Mouse (Mus musculus) ES-E14 (cell line): ENCODE results near the gene Efemp2. TPM values are rescaled to one million over a fixed set of nuclear protein-coding genes. Genes with fewer than 3 reads are reported as not detected.

Source experiments
- DNase-seq: peaks from one replicate; pipeline ENCODE4 v3.0.0-alpha.2; 2013; ENCODE audit warnings: low read depth, low spot score
- H3K27ac ChIP-seq: 2 replicates; pipeline ENCODE4 v1.5.1; 2012; ENCODE audit warnings: low read depth, mild to moderate bottlenecking, low read length, moderate library complexity, mixed read lengths; ENCODE audit not compliant: poor library complexity, insufficient read depth, severe bottlenecking
- H3K36me3 ChIP-seq: 2 replicates; pipeline ENCODE4 v1.6.1; 2012; ENCODE audit warnings: mild to moderate bottlenecking, low read length, moderate library complexity, mixed read lengths; ENCODE audit not compliant: control insufficient read depth, poor library complexity, insufficient read depth, severe bottlenecking
- H3K4me1 ChIP-seq, 2 experiments: fragments of 150-350 bp in 1 of 2; sonication (generic) in 1 of 2; 2 replicates each; pipeline ENCODE4 v1.6.1; 2012; ENCODE audit warnings: low read length in 2 of 2, mild to moderate bottlenecking in 1 of 2, mixed read lengths in 1 of 2; ENCODE audit not compliant: control insufficient read depth in 2 of 2, insufficient read depth in 2 of 2, poor library complexity in 1 of 2
- H3K4me3 ChIP-seq, 2 experiments: fragments of 150-350 bp in 1 of 2; sonication (generic) in 1 of 2; 2 replicates each; pipeline ENCODE4 v1.5.1; 2012; ENCODE audit warnings: low read length in 2 of 2, low read depth in 1 of 2, mild to moderate bottlenecking in 1 of 2, mixed read lengths in 1 of 2; ENCODE audit not compliant: insufficient read depth in 1 of 2, poor library complexity in 1 of 2, severe bottlenecking in 1 of 2
- H3K9ac ChIP-seq: 2 replicates; pipeline ENCODE4 v1.6.1; 2012; ENCODE audit warnings: low read depth, mild to moderate bottlenecking, low read length, mixed read lengths; ENCODE audit not compliant: poor library complexity, insufficient read depth, severe bottlenecking
- H3K9me3 ChIP-seq: fragments of 150-350 bp; sonication (generic); 2 replicates; pipeline ENCODE4 v1.6.1; 2012; ENCODE audit warnings: low read depth, mild to moderate bottlenecking, low read length; ENCODE audit not compliant: control insufficient read depth, insufficient read depth
- CHD2 ChIP-seq: IDR thresholded peaks from 2 replicates; pipeline ENCODE4 v1.6.1; 2014; ENCODE audit warnings: mild to moderate bottlenecking, low read depth, low read length, inconsistent platforms
- HCFC1 ChIP-seq: IDR thresholded peaks from 2 replicates; pipeline ENCODE4 v1.6.1; 2012; ENCODE audit warnings: low read length, inconsistent platforms, borderline replicate concordance; ENCODE audit not compliant: insufficient read depth
- MAFK ChIP-seq: IDR thresholded peaks from 2 replicates; pipeline ENCODE4 v1.6.1; 2014; ENCODE audit warnings: mild to moderate bottlenecking, low read depth, low read length, inconsistent platforms; ENCODE audit not compliant: insufficient read depth
- ZC3H11A ChIP-seq: IDR thresholded peaks from 2 replicates; pipeline ENCODE4 v1.6.1; 2012; ENCODE audit warnings: low read depth, mild to moderate bottlenecking, inconsistent platforms, low read length, borderline replicate concordance
- ZNF384 ChIP-seq: IDR thresholded peaks from 2 replicates; pipeline ENCODE4 v1.6.1; 2012; ENCODE audit warnings: low read depth, low read length, inconsistent platforms
- in situ Hi-C, 2 experiments: fragments of 600-800 bp; cut with MboI; formaldehyde crosslinking; loops; one replicate each; pipeline ENCODE4 v1.15.1; 2025; ENCODE audit warnings: low sequenced_read_pairs in 2 of 2, inconsistent platforms in 1 of 2; ENCODE audit not compliant: unreplicated experiment in 2 of 2
- total RNA-seq: library from RNA; depleted of rRNA; stranded (reverse); fragments of 300-350 nt; gene quantifications from 2 replicates; pipeline ENCODE4 v1.2.3, GENCODE M21; 2012

Gene Efemp2
- total RNA-seq, 1 experiment: 23.9 TPM

DNA sequence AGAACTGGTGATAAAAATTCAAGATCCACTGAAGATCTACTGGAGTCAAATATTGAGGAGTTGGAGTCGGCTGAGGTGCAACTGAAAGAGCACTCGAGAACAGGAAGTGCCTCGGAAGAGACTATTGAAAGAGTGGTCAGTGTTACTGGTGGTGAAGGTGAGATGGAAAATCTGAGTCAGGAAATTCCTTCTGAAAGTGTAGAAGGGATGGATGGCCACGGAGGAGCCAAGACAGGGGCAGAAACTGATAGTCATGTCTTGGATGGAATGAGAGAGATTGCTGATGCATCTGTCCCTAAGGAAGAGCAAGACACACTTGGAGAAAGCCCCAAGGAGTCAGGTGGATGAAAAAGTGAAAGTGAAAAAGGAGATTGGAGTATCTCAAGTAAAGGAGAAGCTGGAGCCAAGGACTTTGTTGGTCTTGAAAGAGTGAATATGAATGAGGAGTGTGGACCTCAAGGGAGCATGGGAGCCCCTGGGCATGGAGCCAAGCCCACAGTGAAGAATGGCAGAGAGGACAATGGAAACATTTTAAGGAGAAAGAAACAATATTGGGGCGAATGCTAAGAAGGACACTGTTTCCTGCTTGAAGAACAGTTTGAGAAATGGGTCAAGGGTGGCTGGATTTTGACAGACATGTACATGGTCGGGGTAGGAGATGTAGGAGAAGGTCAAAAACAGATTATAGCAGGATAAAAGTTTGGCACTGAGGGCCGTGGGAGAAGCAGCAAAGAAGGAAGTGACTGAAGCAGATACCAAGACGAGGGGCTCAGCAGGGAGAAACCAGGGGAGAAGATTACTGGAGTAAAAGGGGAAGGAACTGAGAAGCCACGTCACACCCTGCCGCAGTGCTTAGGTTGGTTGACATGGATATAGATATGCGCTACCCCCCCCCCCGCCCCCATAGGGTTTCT is 38.6 kb downstream of the Efemp2 start:
- no peak overlapping the region for H3K27ac ChIP-seq
- no peak for TF ChIP-seq CHD2
- no peak for TF ChIP-seq HCFC1
- no peak for TF ChIP-seq ZC3H11A
- DNase-seq: no peak
- no peak overlapping the region for H3K4me3 ChIP-seq
- in situ Hi-C loops: no loop called here
- no peak overlapping the region for H3K9ac ChIP-seq
- peaks cover 4 to 16% of the 10 kb centered on the region in 2 experiments; a peak in 3 of 4 replicates for H3K4me1 ChIP-seq
- H3K36me3 ChIP-seq: no peaks in the 10 kb centered on the region
- no peaks in the 10 kb centered on the region for H3K9me3 ChIP-seq

- Histone ChIP-seq H3K36me3 (no peaks in the 10 kb centered on the region), H3K9me3 (no peaks in the 10 kb centered on the region), H3K27ac (no peak overlapping the region), H3K9ac (no peak overlapping the region), H3K4me3 (no peak overlapping the region), H3K4me1 (peaks cover 4 to 16% of the 10 kb centered on the region in 2 experiments; a peak in 3 of 4 replicates)
- in situ Hi-C loops: no loop called here
- DNase-seq: no peak
- TF ChIP-seq ZNF384 (no peak), MAFK (no peak), CHD2 (no peak), ZC3H11A (no peak), HCFC1 (no peak)
These were observed 39.2 kb downstream of the Efemp2 start for GRCm38 (mm10) chr19:5513005-5513349.

GRCm38 (mm10) chr19:5515840-5516777 is 42.4 kb downstream of the Efemp2 start:
- no peaks in the 10 kb centered on the region for H3K9me3 ChIP-seq
- DNase-seq: no peak
- no peak overlapping the region for H3K4me3 ChIP-seq
- no peak overlapping the region for H3K9ac ChIP-seq
- peaks cover 3 to 11% of the 10 kb centered on the region in 2 experiments; a peak in 3 of 4 replicates for H3K4me1 ChIP-seq
- H3K27ac ChIP-seq: peak overlapping the region; percentile 41
- no peaks in the 10 kb centered on the region for H3K36me3 ChIP-seq
- in situ Hi-C loops: no loop called here
- no peak for TF ChIP-seq ZC3H11A
- no peak for TF ChIP-seq CHD2
- no peak for TF ChIP-seq HCFC1
- no peak for TF ChIP-seq ZNF384
- no peak for TF ChIP-seq MAFK

- in situ Hi-C loops: no loop called here
- DNase-seq: no peak
These were observed 43.3 kb downstream of the Efemp2 start for GRCm38 (mm10) chr19:5516906-5517505.

More at GRCm38 (mm10) chr19:5516906-5517505, 43.3 kb downstream of the Efemp2 start:
- TF ChIP-seq MAFK: no peak
- no peak for TF ChIP-seq CHD2
- TF ChIP-seq ZNF384: no peak
- no peak for TF ChIP-seq ZC3H11A
- no peak for TF ChIP-seq HCFC1
- Histone ChIP-seq H3K36me3 (no peaks in the 10 kb centered on the region), H3K4me1 (peaks cover 3 to 11% of the 10 kb centered on the region in 2 experiments; a peak in 3 of 4 replicates), H3K4me3 (no peak overlapping the region), H3K9ac (no peak overlapping the region), H3K27ac (0 out of 2 replicates have a peak overlapping the region, but pooled peaks have one; percentile 38), H3K9me3 (no peaks in the 10 kb centered on the region)
